Mouse (Mus musculus): ENCODE results near the gene Grm5. TPM values are rescaled to one million over a fixed set of nuclear protein-coding genes. Genes with fewer than 3 reads are reported as not detected.
A peak's percentile ranks its signal among the peaks of the same experiment; 100 is the strongest.

The Grm5 gene
- 0.03 TPM in 1 of 2 replicates, not detected in the other for polyA plus RNA-seq (2014; fragmentation: Nextera tagmentation; extraction: Ambion mirVana)

DNA sequence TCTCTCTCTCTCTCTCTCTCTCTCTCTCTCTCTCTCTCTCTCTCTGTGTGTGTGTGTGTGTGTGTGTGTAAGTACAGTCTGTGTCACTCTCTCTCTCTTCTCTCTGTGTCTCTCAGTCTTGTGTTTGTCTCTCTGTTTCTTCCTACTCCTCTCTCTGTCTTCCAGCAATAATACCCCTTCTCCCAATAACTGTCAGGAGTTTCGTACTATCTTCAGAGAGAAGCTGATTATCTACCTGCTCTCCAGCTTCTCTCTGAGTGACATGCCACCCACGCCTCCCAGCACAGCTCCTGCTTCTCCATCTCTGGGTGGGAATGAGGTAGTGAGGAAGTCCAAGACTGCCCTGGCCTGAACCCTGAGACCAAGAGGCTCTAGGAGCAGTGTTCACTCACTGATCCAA is at the start of gene Grm5:
Grm5 (plus strand) TSS at position 301 of the 400 bp plus-strand sequence.
- H3K27ac ChIP-seq (ENCODE audit: low read depth), result no peak within 1 kb of the TSS
- H3K9me3 ChIP-seq (ENCODE audit: low read depth, low read length), result no peaks in the 10 kb centered on the region
- TF ChIP-seq CTCF (IDR thresholded peaks at IDR 0.05; ENCODE audit: low read depth), result no peak
- no peak within 1 kb of the TSS for H3K9ac ChIP-seq
- DNase-seq (no peak), ATAC-seq (ENCODE audit: insufficient read depth) (no peak)
- H3K4me1 ChIP-seq (ENCODE audit: insufficient read depth), result no peaks in the 10 kb centered on the region
- H3K36me3 ChIP-seq (ENCODE audit: insufficient read depth), result no peaks in the 10 kb centered on the region
- H3K4me3 ChIP-seq (ENCODE audit: low read depth, low read length), result 0 out of 2 replicates have a peak within 1 kb of the TSS, but pooled peaks have one; percentile 6
- peaks cover 19% of the 10 kb centered on the region for H3K27me3 ChIP-seq (ENCODE audit: insufficient read depth, low read length)
- WGBS, result 17% methylated on average over 2 of the region's 2 CpGs
- H3K4me2 ChIP-seq, result peak within 1 kb of the TSS; percentile 53

DNA sequence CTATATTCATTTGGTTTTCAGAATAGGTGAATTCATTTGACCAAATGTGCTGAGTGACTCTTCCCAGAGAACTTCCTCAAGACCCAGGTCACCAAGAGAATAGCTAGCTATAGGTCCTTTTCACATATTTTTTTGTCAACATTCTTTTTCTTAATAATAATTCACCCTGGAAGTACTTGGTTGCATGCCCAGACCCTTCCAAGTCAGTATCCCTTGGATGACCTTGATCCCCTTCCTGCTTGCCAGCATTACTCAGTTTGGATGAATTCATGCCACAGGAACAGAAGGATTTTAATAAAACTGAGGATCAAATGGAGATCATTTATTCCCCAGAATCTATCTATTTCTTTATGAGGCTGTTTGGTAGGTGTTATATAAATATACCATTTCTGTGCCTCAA is 44.9 kb upstream of the Grm5 start:
- H3K9ac ChIP-seq, result no peak overlapping the region
- H3K36me3 ChIP-seq (ENCODE audit: insufficient read depth), result no peaks in the 10 kb centered on the region
- no peaks in the 10 kb centered on the region for H3K9me3 ChIP-seq (ENCODE audit: low read depth, low read length)
- no peaks in the 10 kb centered on the region for H3K27me3 ChIP-seq (ENCODE audit: insufficient read depth, low read length)
- TF ChIP-seq CTCF (IDR thresholded peaks at IDR 0.05; ENCODE audit: low read depth), result no peak
- no peak overlapping the region for H3K4me3 ChIP-seq (ENCODE audit: low read depth, low read length)
- no peak overlapping the region for H3K4me2 ChIP-seq
- H3K27ac ChIP-seq (ENCODE audit: low read depth), result no peak overlapping the region
- no peaks in the 10 kb centered on the region for H3K4me1 ChIP-seq (ENCODE audit: insufficient read depth)
- ATAC-seq (ENCODE audit: insufficient read depth), result no peak
- no peak for DNase-seq

DNA sequence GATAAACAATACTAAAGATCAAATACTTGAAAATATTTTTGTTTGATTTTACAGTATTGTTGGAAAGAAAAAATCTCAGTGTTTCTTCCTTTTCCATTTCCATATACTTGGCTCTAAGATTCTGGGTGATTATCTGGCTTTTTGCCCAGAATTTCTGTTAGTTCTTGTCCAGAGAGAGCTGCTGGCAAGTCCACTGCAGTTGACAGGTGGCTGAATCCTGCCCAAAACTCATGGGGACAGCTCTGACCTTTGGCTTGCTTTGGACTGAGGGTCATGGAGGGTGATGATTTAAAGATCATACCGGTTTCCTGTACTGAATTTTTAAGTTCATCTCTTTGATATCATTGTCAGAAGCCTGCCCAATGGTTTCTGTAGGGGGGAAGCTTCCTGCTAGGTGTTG is 18.7 kb upstream of the Grm5 start:
- H3K4me3 ChIP-seq (ENCODE audit: low read depth, low read length), result no peak overlapping the region
- 35% methylated on average over 1 of the region's 1 CpGs for WGBS
- H3K4me2 ChIP-seq, result no peak overlapping the region
- no peaks in the 10 kb centered on the region for H3K9me3 ChIP-seq (ENCODE audit: low read depth, low read length)
- H3K36me3 ChIP-seq (ENCODE audit: insufficient read depth), result no peaks in the 10 kb centered on the region
- peak; percentile 43 for DNase-seq
- H3K27me3 ChIP-seq (ENCODE audit: insufficient read depth, low read length), result no peaks in the 10 kb centered on the region
- H3K27ac ChIP-seq (ENCODE audit: low read depth), result no peak overlapping the region
- no peaks in the 10 kb centered on the region for H3K4me1 ChIP-seq (ENCODE audit: insufficient read depth)
- no peak overlapping the region for H3K9ac ChIP-seq
- TF ChIP-seq CTCF (IDR thresholded peaks at IDR 0.05; ENCODE audit: low read depth), result no peak
- no peak for ATAC-seq (ENCODE audit: insufficient read depth)

DNA sequence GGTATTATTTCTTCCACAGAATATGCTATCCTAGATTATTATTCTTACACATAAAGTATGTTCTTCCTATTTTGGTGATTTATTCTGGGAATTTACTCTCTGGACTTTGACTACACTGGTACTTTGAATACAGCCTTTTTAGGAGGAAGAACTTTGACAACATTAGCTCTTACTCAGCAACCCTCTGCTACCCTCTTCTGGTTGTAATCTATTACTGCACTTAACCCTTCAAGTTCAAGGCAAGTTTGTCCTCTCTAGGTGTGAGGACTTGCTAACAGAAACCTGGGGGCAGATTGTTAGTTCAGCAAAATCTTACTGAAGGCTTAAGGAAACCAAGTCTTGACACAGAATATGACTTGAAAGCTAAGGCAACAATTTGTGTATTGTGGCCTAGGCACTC is 17.5 kb upstream of the Grm5 start:
- Histone ChIP-seq H3K4me3 (ENCODE audit: low read depth, low read length) (no peak overlapping the region), H3K4me1 (ENCODE audit: insufficient read depth) (no peaks in the 10 kb centered on the region), H3K4me2 (no peak overlapping the region), H3K27me3 (ENCODE audit: insufficient read depth, low read length) (no peaks in the 10 kb centered on the region), H3K36me3 (ENCODE audit: insufficient read depth) (no peaks in the 10 kb centered on the region), H3K9ac (no peak overlapping the region), H3K9me3 (ENCODE audit: low read depth, low read length) (no peaks in the 10 kb centered on the region), H3K27ac (ENCODE audit: low read depth) (no peak overlapping the region)
- TF ChIP-seq CTCF (IDR thresholded peaks at IDR 0.05; ENCODE audit: low read depth), result peak; percentile 65
- ATAC-seq (ENCODE audit: insufficient read depth) (no peak), DNase-seq (peak; percentile 70)

DNA sequence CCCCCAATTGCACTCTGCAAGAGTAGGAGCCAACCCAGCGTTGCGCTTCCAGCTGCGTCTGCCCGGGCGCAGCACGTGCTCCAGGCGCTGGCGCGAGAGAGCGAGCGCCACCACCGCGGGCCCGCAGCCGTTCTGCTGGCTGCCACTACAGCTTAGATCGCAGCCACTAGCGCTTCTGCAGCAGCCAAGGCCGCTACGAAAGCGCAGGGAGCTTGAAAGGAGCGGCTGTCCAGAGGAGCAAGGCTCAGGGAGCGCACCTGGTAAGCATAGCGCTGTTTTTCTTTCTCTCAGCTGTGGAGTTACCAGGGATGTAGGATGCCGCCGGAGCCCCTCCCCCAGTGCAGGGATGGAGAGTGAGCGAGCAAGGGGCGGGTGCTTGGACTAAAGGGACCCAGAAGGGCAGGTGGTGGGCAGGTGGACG is 323 bp downstream of the Grm5 start:
- Histone ChIP-seq H3K9me3 (ENCODE audit: low read depth, low read length) (no peaks in the 10 kb centered on the region), H3K4me1 (ENCODE audit: insufficient read depth) (no peaks in the 10 kb centered on the region), H3K4me3 (ENCODE audit: low read depth, low read length) (0 out of 2 replicates have a peak overlapping the region, but pooled peaks have one; percentile 6), H3K27me3 (ENCODE audit: insufficient read depth, low read length) (peaks cover 19% of the 10 kb centered on the region), H3K36me3 (ENCODE audit: insufficient read depth) (no peaks in the 10 kb centered on the region), H3K4me2 (peak overlapping the region; percentile 53), H3K9ac (no peak overlapping the region), H3K27ac (ENCODE audit: low read depth) (no peak overlapping the region)
- ATAC-seq (ENCODE audit: insufficient read depth) (peak; percentile 83; the same call in 1 of the 2 replicates), DNase-seq (peak; percentile 58)
- WGBS, result under 1% methylated on average over 28 of the region's 28 CpGs
- TF ChIP-seq CTCF (IDR thresholded peaks at IDR 0.05; ENCODE audit: low read depth), result no peak

DNA sequence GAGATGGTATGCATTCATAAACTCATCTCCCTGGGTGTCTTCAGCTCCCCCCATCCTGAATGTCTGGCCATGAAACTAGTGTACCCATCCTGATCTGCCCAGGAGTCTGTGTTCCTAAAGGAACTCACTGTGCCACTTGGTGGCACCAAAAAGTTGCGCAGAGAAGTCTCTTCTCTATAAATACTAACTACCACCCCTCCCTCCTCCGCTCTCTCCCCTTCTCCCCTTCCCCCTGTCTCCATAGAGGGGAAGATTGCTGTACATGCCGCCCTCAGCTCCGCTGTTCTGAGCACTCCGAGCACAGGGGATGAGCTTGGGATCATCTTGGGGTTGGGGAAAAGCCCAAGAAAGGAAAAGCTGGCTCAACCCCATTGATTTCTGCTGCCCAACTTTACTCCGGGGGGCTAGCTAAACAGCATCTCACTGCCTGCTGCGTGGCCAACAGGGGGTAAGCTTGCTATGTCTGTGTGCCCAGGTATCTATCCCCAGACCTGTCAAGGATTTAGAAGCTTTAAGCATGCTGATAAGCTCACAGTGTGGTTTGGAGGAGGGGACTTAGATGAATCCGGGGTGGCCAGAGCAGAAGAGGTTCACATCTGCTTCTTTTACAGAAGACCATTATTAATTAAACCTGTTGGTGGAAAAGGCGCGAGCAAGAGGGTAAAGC is 2.4 kb downstream of the Grm5 start:
- H3K9ac ChIP-seq, result no peak overlapping the region
- DNase-seq (no peak), ATAC-seq (ENCODE audit: insufficient read depth) (no peak)
- WGBS, result 16% methylated on average over 10 of the region's 10 CpGs
- no peak for TF ChIP-seq CTCF (IDR thresholded peaks at IDR 0.05; ENCODE audit: low read depth)
- H3K4me3 ChIP-seq (ENCODE audit: low read depth, low read length), result no peak overlapping the region
- no peaks in the 10 kb centered on the region for H3K9me3 ChIP-seq (ENCODE audit: low read depth, low read length)
- H3K36me3 ChIP-seq (ENCODE audit: insufficient read depth), result no peaks in the 10 kb centered on the region
- H3K27me3 ChIP-seq (ENCODE audit: insufficient read depth, low read length), result peaks cover 19% of the 10 kb centered on the region
- H3K4me2 ChIP-seq, result no peak overlapping the region
- no peak overlapping the region for H3K27ac ChIP-seq (ENCODE audit: low read depth)
- H3K4me1 ChIP-seq (ENCODE audit: insufficient read depth), result no peaks in the 10 kb centered on the region

DNA sequence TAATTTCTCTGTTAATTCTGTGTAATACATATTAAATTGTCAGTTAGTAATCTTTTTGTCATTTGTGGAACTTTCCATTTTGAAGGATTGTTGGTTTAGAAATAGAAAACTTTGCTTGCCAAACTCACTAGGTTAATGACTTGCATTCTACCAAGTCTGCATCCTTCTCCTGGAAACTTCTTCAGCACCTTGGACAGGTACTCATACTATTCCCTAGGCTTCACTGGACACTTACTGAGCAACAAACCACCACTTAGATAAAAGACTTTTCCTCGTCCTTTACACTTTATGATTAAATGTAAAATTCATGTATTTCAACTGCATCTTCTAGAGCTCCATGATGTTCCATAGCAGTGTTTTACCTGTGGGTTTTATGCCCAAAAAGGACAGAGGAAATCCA is 4.0 kb downstream of the Grm5 start:
- Histone ChIP-seq H3K27me3 (ENCODE audit: insufficient read depth, low read length) (peaks cover 19% of the 10 kb centered on the region), H3K36me3 (ENCODE audit: insufficient read depth) (no peaks in the 10 kb centered on the region), H3K9me3 (ENCODE audit: low read depth, low read length) (no peaks in the 10 kb centered on the region), H3K4me2 (no peak overlapping the region), H3K4me1 (ENCODE audit: insufficient read depth) (no peaks in the 10 kb centered on the region), H3K27ac (ENCODE audit: low read depth) (no peak overlapping the region), H3K9ac (no peak overlapping the region), H3K4me3 (ENCODE audit: low read depth, low read length) (no peak overlapping the region)
- 23% methylated on average over 1 of the region's 1 CpGs for WGBS
- ATAC-seq (ENCODE audit: insufficient read depth) (no peak), DNase-seq (peak; percentile 75)
- TF ChIP-seq CTCF (IDR thresholded peaks at IDR 0.05; ENCODE audit: low read depth), result no peak

Measured in lung, embryonic 14.5 days (tissue).